Mouse (Mus musculus): ENCODE results near the gene Wdr49.

GRCm38 (mm10) chr3:75305584-75305983 lies 176.4 kb downstream of the Wdr49 start:
- TF ChIP-seq CTCF (IDR thresholded peaks at IDR 0.05; ENCODE audit: borderline replicate concordance, control insufficient read depth, extremely low read depth, insufficient read depth, low read length, poor library complexity) (no peak), POLR2A (IDR thresholded peaks at IDR 0.05; ENCODE audit: control insufficient read depth, extremely low read depth, insufficient read depth, low read length, poor library complexity) (no peak)

Measured in thymus, adult 2 months (tissue).